ENCODE assay signal across 12 mouse cellular contexts in genomic region chr10:79106325-79107282, GRCm38 (mm10). TPM values are rescaled to one million over a fixed set of nuclear protein-coding genes. Genes with fewer than 3 reads are reported as not detected.
DNase-seq lines count a peak whose midpoint lies in the region; ATAC-seq and TF ChIP-seq lines count a peak whose summit lies in the region.
"Had no signal": no experiment of that assay in that cellular context is flagged by ENCODE, and none has a peak within 500 bp of the region (broad histone marks: within the 10 kb centered on the region; RNA-seq: fewer than 3 reads in every experiment).

No protein-coding gene starts in this region.

- H3K4me3 ChIP-seq in heart, embryonic 16.5 days (ENCODE audit: low read length): no peak overlapping the region
- no peak overlapping the region for H3K4me3 ChIP-seq in stomach, embryonic 16.5 days (replicated peaks; ENCODE audit: low read length)
- no peak overlapping the region for H3K4me3 ChIP-seq in stomach, postnatal 0 days (ENCODE audit: low read depth, low read length)
- H3K4me3 ChIP-seq: hindbrain, embryonic 15.5 days had no signal

- H3K27me3 ChIP-seq in heart, embryonic 16.5 days (ENCODE audit: control insufficient read depth, insufficient read depth, low read length): no peaks in the 10 kb centered on the region
- H3K27me3 ChIP-seq in stomach, embryonic 16.5 days (ENCODE audit: control insufficient read depth, insufficient read depth, low read length): no peaks in the 10 kb centered on the region
- H3K27me3 ChIP-seq in stomach, postnatal 0 days (ENCODE audit: control insufficient read depth, insufficient read depth, low read length): no peaks in the 10 kb centered on the region
- H3K27me3 ChIP-seq: hindbrain, embryonic 15.5 days had no signal

- no peak overlapping the region for H3K4me2 ChIP-seq in heart, embryonic 16.5 days (ENCODE audit: low read depth, low read length)
- H3K4me2 ChIP-seq in stomach, embryonic 16.5 days (ENCODE audit: low read depth, low read length): no peak overlapping the region
- no peak overlapping the region for H3K4me2 ChIP-seq in stomach, postnatal 0 days (replicated peaks; ENCODE audit: low read depth)
- H3K4me2 ChIP-seq: hindbrain, embryonic 15.5 days had no signal

- no peak overlapping the region for H3K9ac ChIP-seq in heart, embryonic 16.5 days (ENCODE audit: low read length)
- H3K9ac ChIP-seq in stomach, embryonic 16.5 days (ENCODE audit: low read length): no peak overlapping the region
- no peak overlapping the region for H3K9ac ChIP-seq in stomach, postnatal 0 days (ENCODE audit: low read length)
- H3K9ac ChIP-seq: hindbrain, embryonic 15.5 days had no signal

- peak overlapping the region; percentile 4 for H3K27ac ChIP-seq in heart, embryonic 16.5 days (ENCODE audit: low read length)
- no peak overlapping the region for H3K27ac ChIP-seq in stomach, embryonic 16.5 days (ENCODE audit: low read length)
- H3K27ac ChIP-seq in stomach, postnatal 0 days (replicated peaks): no peak overlapping the region
- H3K27ac ChIP-seq: hindbrain, embryonic 15.5 days had no signal

- TF ChIP-seq EP300 in stomach, postnatal 0 days (optimal IDR thresholded peaks at IDR 0.05): no peak

- DNase-seq in heart, postnatal 14 days: no peak
- DNase-seq in stomach, postnatal 0 days (ENCODE audit: low spot score): no peak
- DNase-seq in kidney, postnatal 10 days: peak; percentile 22
- DNase-seq in yolk sac, embryonic 10.5 days (ENCODE audit: low spot score): peak; percentile 68
- DNase-seq in left cerebral cortex, postnatal 36 days (ENCODE audit: low spot score in 2 of 2): no peak
- DNase-seq in cerebellum, adult 9-11 months: no peak
- DNase-seq: left cerebral cortex, postnatal 4 days had no signal

- H3K9me3 ChIP-seq in heart, embryonic 16.5 days (replicated peaks; ENCODE audit: control insufficient read depth, low read length): no peaks in the 10 kb centered on the region
- H3K9me3 ChIP-seq in stomach, embryonic 16.5 days (replicated peaks; ENCODE audit: control insufficient read depth, low read length): no peaks in the 10 kb centered on the region
- H3K9me3 ChIP-seq in stomach, postnatal 0 days (ENCODE audit: control insufficient read depth, low read length): no peaks in the 10 kb centered on the region
- H3K9me3 ChIP-seq: hindbrain, embryonic 15.5 days had no signal

- peak; percentile 68; the same call in 1 of the 2 replicates for ATAC-seq in heart, embryonic 16.5 days (replicated peaks; ENCODE audit: extremely low read depth, insufficient read depth, low FRiP score)
- peak; percentile 62; the same call in 1 of the 2 replicates for ATAC-seq in stomach, embryonic 16.5 days (ENCODE audit: insufficient read depth, low FRiP score)
- no peak for ATAC-seq in stomach, postnatal 0 days (ENCODE audit: low FRiP score, low TSS enrichment)

- H3K36me3 ChIP-seq in heart, embryonic 16.5 days (ENCODE audit: control insufficient read depth, insufficient read depth): no peaks in the 10 kb centered on the region
- no peaks in the 10 kb centered on the region for H3K36me3 ChIP-seq in stomach, embryonic 16.5 days (ENCODE audit: control insufficient read depth, insufficient read depth, low read length)
- no peaks in the 10 kb centered on the region for H3K36me3 ChIP-seq in stomach, postnatal 0 days (ENCODE audit: control insufficient read depth, insufficient read depth, low read length)
- H3K36me3 ChIP-seq: hindbrain, embryonic 15.5 days had no signal

- WGBS in heart, embryonic 16.5 days: 32% methylated on average over 8 of the region's 8 CpGs
- WGBS in stomach, embryonic 16.5 days: 39% methylated on average over 8 of the region's 8 CpGs
- 41% methylated on average over 8 of the region's 8 CpGs for WGBS in stomach, postnatal 0 days

- peaks cover 10% of the 10 kb centered on the region for H3K4me1 ChIP-seq in heart, embryonic 16.5 days (ENCODE audit: control insufficient read depth, insufficient read depth, low read length)
- H3K4me1 ChIP-seq in stomach, embryonic 16.5 days (ENCODE audit: control insufficient read depth, insufficient read depth, low read length): 0 out of 2 replicates have a peak, but pooled peaks cover 4% of the 10 kb centered on the region
- no peaks in the 10 kb centered on the region for H3K4me1 ChIP-seq in stomach, postnatal 0 days (replicated peaks; ENCODE audit: control insufficient read depth, insufficient read depth)
- H3K4me1 ChIP-seq: hindbrain, embryonic 15.5 days had no signal

- intact Hi-C loops in heart, postnatal 14 days (cut with DNase I): no loop called here
- intact Hi-C loops in left cerebral cortex, postnatal 36 days (cut with DNase I): no loop called here

- TF ChIP-seq CTCF in stomach, postnatal 0 days (IDR thresholded peaks at IDR 0.05; ENCODE audit: low read depth): no peak

RNA-seq across cellular contexts. Expression of gene 2610008E11Rik, which starts 9.2 kb away (rescaled TPM):
- 16.8 and 17.5 TPM in 2 replicates for polyA plus RNA-seq in heart, embryonic 16.5 days (2015; fragmentation: Nextera tagmentation; extraction: Ambion mirVana)
- 10 to 100 TPM; 12.8 to 15.1 TPM for total RNA-seq in heart, postnatal 14 days (2021)
- 21.6 and 22.7 TPM in 2 replicates for polyA plus RNA-seq in stomach, embryonic 16.5 days (2015; fragmentation: Nextera tagmentation; extraction: Ambion mirVana)
- polyA plus RNA-seq in stomach, postnatal 0 days (2015; fragmentation: Nextera tagmentation; extraction: Ambion mirVana): 7.3 and 7.7 TPM in 2 replicates
- 10 to 100 TPM; 19.2 to 25.8 TPM for total RNA-seq in left cerebral cortex, postnatal 36 days (2021)

RNA-seq across cellular contexts. Expression of gene Vmn2r80, which starts 42.0 kb away (rescaled TPM):
- polyA plus RNA-seq in heart, embryonic 16.5 days (2015; fragmentation: Nextera tagmentation; extraction: Ambion mirVana): not detected in 2 replicates
- total RNA-seq in heart, postnatal 14 days (2021): not detected
- not detected in 2 replicates for polyA plus RNA-seq in stomach, embryonic 16.5 days (2015; fragmentation: Nextera tagmentation; extraction: Ambion mirVana)
- polyA plus RNA-seq in stomach, postnatal 0 days (2015; fragmentation: Nextera tagmentation; extraction: Ambion mirVana): not detected in 2 replicates
- total RNA-seq in left cerebral cortex, postnatal 36 days (2021): not detected
- total RNA-seq: left cerebral cortex, postnatal 4 days; neutrophil, adult 5-6 weeks had no signal
- polyA plus RNA-seq: hindbrain, embryonic 15.5 days; testis, adult 2 months had no signal

Comparison
In these comparisons a context has a peak if more than half of its experiments do, and no peak if none do; other contexts are left out.
1. DNase-seq: peak in kidney, postnatal 10 days (single experiment) and yolk sac, embryonic 10.5 days (single experiment); none in heart, postnatal 14 days (0 of 2), stomach, postnatal 0 days (single experiment), left cerebral cortex, postnatal 36 days (0 of 2) and cerebellum, adult 9-11 months (single experiment).